Mouse (Mus musculus): ENCODE data around the gene Zfyve16.

The Zfyve16 gene

GRCm38 (mm10) chr13:92467891-92468290, 62.8 kb downstream of the Zfyve16 start:
- no peak for DNase-seq (ENCODE audit: low spot score)

- DNase-seq (ENCODE audit: low spot score) = no peak
Measured at GRCm38 (mm10) chr13:92464698-92465097, 66.0 kb downstream of the Zfyve16 start.

GRCm38 (mm10) chr13:92446872-92447271, 83.8 kb downstream of the Zfyve16 start:
- DNase-seq (ENCODE audit: low spot score) = no peak

GRCm38 (mm10) chr13:92440286-92440685, 90.4 kb downstream of the Zfyve16 start:
- DNase-seq (ENCODE audit: low spot score) = no peak

- DNase-seq (ENCODE audit: low spot score) = no peak
Measured at GRCm38 (mm10) chr13:92438656-92439055, 92.0 kb downstream of the Zfyve16 start.

Measured in embryo, embryonic 10.5 days (tissue).